Mouse (Mus musculus): ENCODE results near the gene BC052040. TPM values are rescaled to one million over a fixed set of nuclear protein-coding genes. Genes with fewer than 3 reads are reported as not detected.

Gene BC052040
- polyA plus RNA-seq, 1 experiment from 2014 or later, result 11.5 TPM

GRCm38 (mm10) chr2:115673054-115673660 is 91.6 kb downstream of the BC052040 start:
- 88% methylated on average over 7 of the region's 7 CpGs for WGBS

GRCm38 (mm10) chr2:115678786-115679185 is 97.3 kb downstream of the BC052040 start:
- WGBS, result 73% methylated on average over 5 of the region's 5 CpGs
- H3K9me3 ChIP-seq, result no peaks in the 10 kb centered on the region
- no peaks in the 10 kb centered on the region for H3K4me1 ChIP-seq
- H3K27me3 ChIP-seq, result no peaks in the 10 kb centered on the region
- no peak overlapping the region for H3K4me3 ChIP-seq
- ATAC-seq (ENCODE audit: borderline replicate concordance, extremely low read depth, low FRiP score, low TSS enrichment), result no peak
- no peak overlapping the region for H3K4me2 ChIP-seq
- no peaks in the 10 kb centered on the region for H3K36me3 ChIP-seq
- no peak overlapping the region for H3K27ac ChIP-seq
- H3K9ac ChIP-seq, result no peak overlapping the region

More at GRCm38 (mm10) chr2:115673054-115673660, 91.6 kb downstream of the BC052040 start:
- Histone ChIP-seq H3K4me3 (no peak overlapping the region), H3K9ac (no peak overlapping the region), H3K27ac (no peak overlapping the region), H3K4me1 (no peaks in the 10 kb centered on the region), H3K9me3 (no peaks in the 10 kb centered on the region), H3K27me3 (no peaks in the 10 kb centered on the region), H3K36me3 (no peaks in the 10 kb centered on the region), H3K4me2 (no peak overlapping the region)
- no peak for ATAC-seq (ENCODE audit: borderline replicate concordance, extremely low read depth, low FRiP score, low TSS enrichment)

- H3K27me3 ChIP-seq, result no peaks in the 10 kb centered on the region
- H3K27ac ChIP-seq, result no peak overlapping the region
- no peaks in the 10 kb centered on the region for H3K36me3 ChIP-seq
- H3K9me3 ChIP-seq, result no peaks in the 10 kb centered on the region
- H3K4me1 ChIP-seq, result no peaks in the 10 kb centered on the region
- no peak overlapping the region for H3K9ac ChIP-seq
- no peak overlapping the region for H3K4me3 ChIP-seq
- no peak overlapping the region for H3K4me2 ChIP-seq
- 66% methylated on average over 3 of the region's 3 CpGs for WGBS
- no peak for ATAC-seq (ENCODE audit: borderline replicate concordance, extremely low read depth, low FRiP score, low TSS enrichment)
Observed at GRCm38 (mm10) chr2:115685250-115685649, 103.7 kb downstream of the BC052040 start.

GRCm38 (mm10) chr2:115687612-115688011 is 106.1 kb downstream of the BC052040 start:
- Histone ChIP-seq H3K9ac (no peak overlapping the region), H3K27ac (no peak overlapping the region), H3K36me3 (no peaks in the 10 kb centered on the region), H3K4me2 (no peak overlapping the region), H3K9me3 (no peaks in the 10 kb centered on the region), H3K4me3 (no peak overlapping the region), H3K27me3 (no peaks in the 10 kb centered on the region), H3K4me1 (no peaks in the 10 kb centered on the region)
- ATAC-seq (ENCODE audit: borderline replicate concordance, extremely low read depth, low FRiP score, low TSS enrichment), result no peak
- 94% methylated on average over 4 of the region's 4 CpGs for WGBS

- Histone ChIP-seq H3K4me3 (no peak overlapping the region), H3K4me1 (no peaks in the 10 kb centered on the region), H3K9me3 (no peaks in the 10 kb centered on the region), H3K27me3 (no peaks in the 10 kb centered on the region), H3K4me2 (no peak overlapping the region), H3K36me3 (no peaks in the 10 kb centered on the region), H3K9ac (no peak overlapping the region), H3K27ac (no peak overlapping the region)
- WGBS, result 90% methylated on average over 6 of the region's 6 CpGs
- ATAC-seq (ENCODE audit: borderline replicate concordance, extremely low read depth, low FRiP score, low TSS enrichment), result no peak
Observed at GRCm38 (mm10) chr2:115688282-115688681, 106.8 kb downstream of the BC052040 start.

- 68% methylated on average over 3 of the region's 3 CpGs for WGBS
- H3K4me3 ChIP-seq, result no peak overlapping the region
- H3K9ac ChIP-seq, result no peak overlapping the region
- H3K27ac ChIP-seq, result no peak overlapping the region
- ATAC-seq (ENCODE audit: borderline replicate concordance, extremely low read depth, low FRiP score, low TSS enrichment), result no peak
- no peaks in the 10 kb centered on the region for H3K27me3 ChIP-seq
- H3K36me3 ChIP-seq, result no peaks in the 10 kb centered on the region
- H3K4me2 ChIP-seq, result no peak overlapping the region
- no peaks in the 10 kb centered on the region for H3K9me3 ChIP-seq
- H3K4me1 ChIP-seq, result no peaks in the 10 kb centered on the region
Observed at GRCm38 (mm10) chr2:115693841-115694240, 112.3 kb downstream of the BC052040 start.

GRCm38 (mm10) chr2:115694386-115694785 is 112.9 kb downstream of the BC052040 start:
- Histone ChIP-seq H3K4me2 (no peak overlapping the region), H3K4me1 (no peaks in the 10 kb centered on the region), H3K9ac (no peak overlapping the region), H3K27me3 (no peaks in the 10 kb centered on the region), H3K4me3 (no peak overlapping the region), H3K27ac (no peak overlapping the region), H3K36me3 (no peaks in the 10 kb centered on the region), H3K9me3 (no peaks in the 10 kb centered on the region)
- WGBS, result 86% methylated on average over 6 of the region's 6 CpGs
- no peak for ATAC-seq (ENCODE audit: borderline replicate concordance, extremely low read depth, low FRiP score, low TSS enrichment)

- no peaks in the 10 kb centered on the region for H3K36me3 ChIP-seq
- H3K4me1 ChIP-seq, result no peaks in the 10 kb centered on the region
- WGBS, result 63% methylated on average over 5 of the region's 5 CpGs
- no peaks in the 10 kb centered on the region for H3K27me3 ChIP-seq
- H3K4me2 ChIP-seq, result no peak overlapping the region
- no peak overlapping the region for H3K27ac ChIP-seq
- H3K9ac ChIP-seq, result no peak overlapping the region
- no peak for ATAC-seq (ENCODE audit: borderline replicate concordance, extremely low read depth, low FRiP score, low TSS enrichment)
- no peak overlapping the region for H3K4me3 ChIP-seq
- H3K9me3 ChIP-seq, result no peaks in the 10 kb centered on the region
Observed at GRCm38 (mm10) chr2:115699032-115699431, 117.5 kb downstream of the BC052040 start.

GRCm38 (mm10) chr2:115702610-115703009 is 121.1 kb downstream of the BC052040 start:
- Histone ChIP-seq H3K4me3 (no peak overlapping the region), H3K36me3 (no peaks in the 10 kb centered on the region), H3K27me3 (no peaks in the 10 kb centered on the region), H3K4me1 (no peaks in the 10 kb centered on the region), H3K9ac (no peak overlapping the region), H3K9me3 (no peaks in the 10 kb centered on the region), H3K4me2 (no peak overlapping the region), H3K27ac (no peak overlapping the region)
- no peak for ATAC-seq (ENCODE audit: borderline replicate concordance, extremely low read depth, low FRiP score, low TSS enrichment)
- WGBS, result 39% methylated on average over 5 of the region's 5 CpGs

GRCm38 (mm10) chr2:115717535-115717934 is 136.0 kb downstream of the BC052040 start:
- Histone ChIP-seq H3K4me1 (0 out of 2 replicates have a peak, but pooled peaks cover 3% of the 10 kb centered on the region), H3K4me2 (no peak overlapping the region), H3K9me3 (peaks cover 3% of the 10 kb centered on the region; the same call in 1 of the 2 replicates), H3K27me3 (no peaks in the 10 kb centered on the region), H3K36me3 (peaks cover 6% of the 10 kb centered on the region; the same call in 1 of the 2 replicates), H3K27ac (no peak overlapping the region), H3K4me3 (no peak overlapping the region), H3K9ac (no peak overlapping the region)
- ATAC-seq (ENCODE audit: borderline replicate concordance, extremely low read depth, low FRiP score, low TSS enrichment), result no peak
- 47% methylated on average over 5 of the region's 5 CpGs for WGBS

- peaks cover 6% of the 10 kb centered on the region; the same call in 1 of the 2 replicates for H3K36me3 ChIP-seq
- no peak overlapping the region for H3K9ac ChIP-seq
- 49% methylated on average over 3 of the region's 3 CpGs for WGBS
- no peak overlapping the region for H3K27ac ChIP-seq
- peaks cover 3% of the 10 kb centered on the region; the same call in 1 of the 2 replicates for H3K9me3 ChIP-seq
- H3K27me3 ChIP-seq, result no peaks in the 10 kb centered on the region
- H3K4me3 ChIP-seq, result no peak overlapping the region
- no peak for ATAC-seq (ENCODE audit: borderline replicate concordance, extremely low read depth, low FRiP score, low TSS enrichment)
- no peak overlapping the region for H3K4me2 ChIP-seq
- 0 out of 2 replicates have a peak, but pooled peaks cover 3% of the 10 kb centered on the region for H3K4me1 ChIP-seq
Observed at GRCm38 (mm10) chr2:115717980-115718379, 136.5 kb downstream of the BC052040 start.

GRCm38 (mm10) chr2:115723452-115723851 is 141.9 kb downstream of the BC052040 start:
- Histone ChIP-seq H3K9me3 (peaks cover 3% of the 10 kb centered on the region; the same call in 1 of the 2 replicates), H3K4me2 (no peak overlapping the region), H3K27me3 (no peaks in the 10 kb centered on the region), H3K36me3 (peaks cover 6% of the 10 kb centered on the region; the same call in 1 of the 2 replicates), H3K9ac (no peak overlapping the region), H3K4me3 (no peak overlapping the region), H3K4me1 (peaks cover 7% of the 10 kb centered on the region; the same call in 1 of the 2 replicates), H3K27ac (no peak overlapping the region)
- no peak for ATAC-seq (ENCODE audit: borderline replicate concordance, extremely low read depth, low FRiP score, low TSS enrichment)
- 40% methylated on average over 8 of the region's 8 CpGs for WGBS

Measured in lung, embryonic 15.5 days (tissue).